Mouse (Mus musculus) ES-Bruce4 (cell line): ENCODE data around the gene E130208F15Rik. TPM values are rescaled to one million over a fixed set of nuclear protein-coding genes. Genes with fewer than 3 reads are reported as not detected.
A peak's percentile ranks its signal among the peaks of the same experiment; 100 is the strongest.

ENCODE experiments used
- H3K27ac ChIP-seq: 2 replicates; pipeline ENCODE4 v1.5.1; 2012; ENCODE audit warnings: low read length, inconsistent platforms; ENCODE audit not compliant: insufficient read depth
- H3K27me3 ChIP-seq: 2 replicates; pipeline ENCODE4 v1.6.1; 2012; ENCODE audit warnings: mild to moderate bottlenecking, low read length, inconsistent platforms; ENCODE audit not compliant: control insufficient read depth, poor library complexity, insufficient read depth, severe bottlenecking
- H3K36me3 ChIP-seq: 2 replicates; pipeline ENCODE4 v1.6.1; 2012; ENCODE audit warnings: inconsistent platforms, mild to moderate bottlenecking, low read length, moderate library complexity; ENCODE audit not compliant: control insufficient read depth, poor library complexity, insufficient read depth, severe bottlenecking
- H3K4me1 ChIP-seq: one replicate; pipeline ENCODE4 v1.8.1; 2011; ENCODE audit warnings: low read length; ENCODE audit not compliant: control insufficient read depth, insufficient read depth
- H3K4me3 ChIP-seq: 2 replicates; pipeline ENCODE4 v1.5.1; 2011; ENCODE audit warnings: low read depth, mild to moderate bottlenecking, low read length
- H3K9ac ChIP-seq: 2 replicates; pipeline ENCODE4 v1.6.1; 2012; ENCODE audit warnings: low read depth, mild to moderate bottlenecking, inconsistent platforms; ENCODE audit not compliant: poor library complexity, severe bottlenecking
- H3K9me3 ChIP-seq: replicated peaks from 2 replicates; pipeline ENCODE4 v1.6.1; 2012; ENCODE audit warnings: mild to moderate bottlenecking, low read length, inconsistent platforms; ENCODE audit not compliant: control insufficient read depth, poor library complexity, insufficient read depth, severe bottlenecking
- CTCF ChIP-seq: IDR thresholded peaks from one replicate; pipeline ENCODE4 v1.8.1; 2011; ENCODE audit warnings: low read depth, low read length
- EP300 ChIP-seq: IDR thresholded peaks from 2 replicates; pipeline ENCODE4 v1.6.1; 2011; ENCODE audit warnings: low read depth, low read length; ENCODE audit not compliant: insufficient read depth
- POLR2A ChIP-seq: IDR thresholded peaks from one replicate; pipeline ENCODE4 v1.8.1; 2011; ENCODE audit warnings: low read length; ENCODE audit not compliant: insufficient read depth
- polyA plus RNA-seq: library from polyadenylated mRNA; stranded (reverse); fragments of >200 nt; gene quantifications from 2 replicates; pipeline ENCODE4 v1.2.4, GENCODE M21; 2011; ENCODE audit warnings: low read depth; ENCODE audit not compliant: missing spikeins, insufficient read depth, insufficient read length

The E130208F15Rik gene
- polyA plus RNA-seq, 1 experiment = 0.58 TPM

GRCm38 (mm10) chr7:30297266-30297665 lies 24.3 kb upstream of the E130208F15Rik start:
- H3K9me3 ChIP-seq = no peaks in the 10 kb centered on the region
- no peak overlapping the region for H3K27ac ChIP-seq
- no peak overlapping the region for H3K4me3 ChIP-seq
- H3K9ac ChIP-seq = no peak overlapping the region
- no peaks in the 10 kb centered on the region for H3K27me3 ChIP-seq
- TF ChIP-seq POLR2A = no peak
- TF ChIP-seq EP300 = no peak
- TF ChIP-seq CTCF = no peak
- no peaks in the 10 kb centered on the region for H3K4me1 ChIP-seq
- H3K36me3 ChIP-seq = no peaks in the 10 kb centered on the region

- peak; percentile 68 for TF ChIP-seq CTCF
- TF ChIP-seq POLR2A = no peak
- no peak for TF ChIP-seq EP300
- no peak overlapping the region for H3K9ac ChIP-seq
- H3K27ac ChIP-seq = no peak overlapping the region
- H3K4me1 ChIP-seq = no peaks in the 10 kb centered on the region
- no peaks in the 10 kb centered on the region for H3K27me3 ChIP-seq
- no peak overlapping the region for H3K4me3 ChIP-seq
- H3K9me3 ChIP-seq = no peaks in the 10 kb centered on the region
- no peaks in the 10 kb centered on the region for H3K36me3 ChIP-seq
Observed at GRCm38 (mm10) chr7:30300914-30301313, 20.6 kb upstream of the E130208F15Rik start.

GRCm38 (mm10) chr7:30306083-30306779 lies 15.3 kb upstream of the E130208F15Rik start:
- Histone ChIP-seq H3K9ac (no peak overlapping the region), H3K27me3 (no peaks in the 10 kb centered on the region), H3K9me3 (no peaks in the 10 kb centered on the region), H3K36me3 (no peaks in the 10 kb centered on the region), H3K4me1 (peaks cover 2% of the 10 kb centered on the region), H3K27ac (no peak overlapping the region), H3K4me3 (no peak overlapping the region)
- no peak for TF ChIP-seq POLR2A
- no peak for TF ChIP-seq EP300
- TF ChIP-seq CTCF = peak; percentile 32

GRCm38 (mm10) chr7:30308076-30309005 lies 13.2 kb upstream of the E130208F15Rik start, which contains the start of gene Alkbh6:
Gene Alkbh6, plus strand, starts transcription at chr7:30308717.
- H3K9ac ChIP-seq = peak within 1 kb of the TSS; percentile 75
- H3K9me3 ChIP-seq = no peaks in the 10 kb centered on the region
- H3K4me3 ChIP-seq = peak within 1 kb of the TSS; percentile 89
- H3K27me3 ChIP-seq = no peaks in the 10 kb centered on the region
- H3K4me1 ChIP-seq = peaks cover 2% of the 10 kb centered on the region
- H3K36me3 ChIP-seq = no peaks in the 10 kb centered on the region
- TF ChIP-seq POLR2A (peak; percentile 94), CTCF (no peak)
- H3K27ac ChIP-seq = no peak within 1 kb of the TSS

- H3K4me3 ChIP-seq = peak overlapping the region; percentile 89
- H3K27me3 ChIP-seq = no peaks in the 10 kb centered on the region
- no peaks in the 10 kb centered on the region for H3K36me3 ChIP-seq
- peak overlapping the region; percentile 75 for H3K9ac ChIP-seq
- no peak overlapping the region for H3K27ac ChIP-seq
- H3K4me1 ChIP-seq = peaks cover 2% of the 10 kb centered on the region
- no peaks in the 10 kb centered on the region for H3K9me3 ChIP-seq
- no peak for TF ChIP-seq CTCF
- TF ChIP-seq POLR2A = no peak
- TF ChIP-seq EP300 = no peak
Observed at GRCm38 (mm10) chr7:30309395-30310129, 12.0 kb upstream of the E130208F15Rik start.

- H3K9ac ChIP-seq = no peak overlapping the region
- no peaks in the 10 kb centered on the region for H3K27me3 ChIP-seq
- peaks cover 2% of the 10 kb centered on the region for H3K4me1 ChIP-seq
- H3K9me3 ChIP-seq = no peaks in the 10 kb centered on the region
- no peaks in the 10 kb centered on the region for H3K36me3 ChIP-seq
- TF ChIP-seq CTCF (no peak), POLR2A (no peak), EP300 (no peak)
- no peak overlapping the region for H3K4me3 ChIP-seq
- H3K27ac ChIP-seq = no peak overlapping the region
Observed at GRCm38 (mm10) chr7:30310136-30310535, 11.4 kb upstream of the E130208F15Rik start.
